Mouse (Mus musculus) midbrain, embryonic 14.5 days (tissue): Measurements from ENCODE around the gene Hnrnpa3. TPM values are rescaled to one million over a fixed set of nuclear protein-coding genes. Genes with fewer than 3 reads are reported as not detected.
"Not testable (repeated sequence)": the region's sequence is repeated elsewhere in the genome, so short reads cannot be mapped to it uniquely, and the experiment has no call there.

ENCODE experiments used
- ATAC-seq: fragments of 200-750 bp; cut with Nextera tagmentation; 2 replicates; pipeline ENCODE4 v1.8.0; 2017; ENCODE audit warnings: moderate number of reproducible peaks, moderate library complexity; ENCODE audit not compliant: low FRiP score, low TSS enrichment
- DNase-seq: peaks from one replicate; pipeline ENCODE4 v3.0.0-alpha.2; 2015
- H3K27ac ChIP-seq: fragments of 300-500 bp; sonication (generic); replicated peaks from 2 replicates; pipeline ENCODE4 v1.5.1; 2014; ENCODE audit warnings: mild to moderate bottlenecking, low read depth, low read length, moderate library complexity
- H3K27me3 ChIP-seq: fragments of 300-500 bp; sonication (generic); 2 replicates; pipeline ENCODE4 v1.6.1; 2014; ENCODE audit warnings: low read length, control low read depth, mixed read lengths; ENCODE audit not compliant: control insufficient read depth, insufficient read depth
- H3K36me3 ChIP-seq: fragments of 300-500 bp; sonication (generic); 2 replicates; pipeline ENCODE4 v1.6.1; 2014; ENCODE audit warnings: low read length, control low read depth; ENCODE audit not compliant: control insufficient read depth, insufficient read depth
- H3K4me1 ChIP-seq: fragments of 300-500 bp; sonication (generic); 2 replicates; pipeline ENCODE4 v1.6.1; 2014; ENCODE audit warnings: mild to moderate bottlenecking, antibody characterized with exemption, low read length, control low read depth; ENCODE audit not compliant: control insufficient read depth, insufficient read depth
- H3K4me2 ChIP-seq: fragments of 300-500 bp; sonication (generic); 2 replicates; pipeline ENCODE4 v1.6.1; 2014; ENCODE audit warnings: mild to moderate bottlenecking, low read length, moderate library complexity
- H3K4me3 ChIP-seq: fragments of 300-500 bp; sonication (generic); replicated peaks from 2 replicates; pipeline ENCODE4 v1.5.1; 2014; ENCODE audit warnings: low read depth, low read length
- H3K9ac ChIP-seq: fragments of 300-500 bp; sonication (generic); replicated peaks from 2 replicates; pipeline ENCODE4 v1.6.1; 2014; ENCODE audit warnings: mild to moderate bottlenecking, low read length, moderate library complexity
- H3K9me3 ChIP-seq: fragments of 300-500 bp; sonication (generic); 2 replicates; pipeline ENCODE4 v1.6.1; 2016; ENCODE audit warnings: low read length, control low read depth, mixed read lengths; ENCODE audit not compliant: control insufficient read depth
- whole genome bisulfite sequencing: fragments of 180-500 bp; shearing (Covaris S2); extraction: QIAGEN DNeasy Blood & Tissue Kit; methylation state at CpG from one replicate; pipeline ENCODE4 v1.1.7; 2014; 5-methylcytosine and 5-hydroxymethylcytosine counted together
- polyA plus RNA-seq: library from polyadenylated mRNA; unstranded; fragments of >200 nt; fragmentation: Nextera tagmentation; extraction: Ambion mirVana; gene quantifications from 2 replicates; pipeline ENCODE4 v1.2.1, GENCODE M21; 2014

Gene Hnrnpa3
- polyA plus RNA-seq, 1 experiment from 2014 or later: 176 TPM

- ATAC-seq (no peak), DNase-seq (no peak)
- no peaks in the 10 kb centered on the region for H3K36me3 ChIP-seq
- H3K4me2 ChIP-seq: no peak overlapping the region
- WGBS: 83% methylated on average over 6 of the region's 6 CpGs
- no peak overlapping the region for H3K9ac ChIP-seq
- H3K9me3 ChIP-seq: no peaks in the 10 kb centered on the region
- no peaks in the 10 kb centered on the region for H3K27me3 ChIP-seq
- H3K4me3 ChIP-seq: no peak overlapping the region
- H3K27ac ChIP-seq: no peak overlapping the region
- H3K4me1 ChIP-seq: no peaks in the 10 kb centered on the region
These were observed 25.7 kb upstream of the Hnrnpa3 start for GRCm38 (mm10) chr2:75633381-75633780.

GRCm38 (mm10) chr2:75633784-75634183 lies 25.3 kb upstream of the Hnrnpa3 start:
- Histone ChIP-seq H3K4me1 (no peaks in the 10 kb centered on the region), H3K9ac (no peak overlapping the region), H3K27me3 (no peaks in the 10 kb centered on the region), H3K4me2 (no peak overlapping the region), H3K36me3 (no peaks in the 10 kb centered on the region), H3K4me3 (no peak overlapping the region), H3K27ac (no peak overlapping the region), H3K9me3 (no peaks in the 10 kb centered on the region)
- no peak for ATAC-seq
- WGBS: 84% methylated on average over 5 of the region's 5 CpGs
- no peak for DNase-seq

DNA sequence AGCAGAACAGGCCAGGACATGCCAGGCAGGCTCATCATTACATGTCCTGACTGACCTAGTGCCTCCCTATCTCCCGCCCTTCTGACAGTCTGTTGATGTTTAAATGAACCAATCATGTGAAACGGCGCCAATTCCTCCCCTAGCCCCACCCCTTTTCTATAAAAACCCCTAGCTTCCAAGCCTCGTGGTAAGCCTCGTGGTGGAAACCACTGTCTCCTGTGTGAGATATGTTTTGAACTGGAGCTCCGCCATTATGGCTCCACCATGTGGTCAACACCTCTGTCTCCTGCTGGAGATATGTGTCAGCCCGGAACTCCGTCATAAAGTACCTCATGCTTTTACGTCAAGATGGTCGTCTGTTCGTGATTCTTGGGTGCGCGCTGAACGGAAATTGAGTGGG lies 24.6 kb upstream of the Hnrnpa3 start:
- DNase-seq, H3K4me1 ChIP-seq, ATAC-seq, H3K27ac ChIP-seq, H3K36me3 ChIP-seq, H3K4me2 ChIP-seq, H3K4me3 ChIP-seq, H3K9me3 ChIP-seq, H3K9ac ChIP-seq, H3K27me3 ChIP-seq: not testable (repeated sequence)
- 94% methylated on average over 14 of the region's 14 CpGs for WGBS

GRCm38 (mm10) chr2:75636261-75637054 lies 22.6 kb upstream of the Hnrnpa3 start:
- 76% methylated on average over 6 of the region's 6 CpGs for WGBS

GRCm38 (mm10) chr2:75637055-75637304 lies 22.1 kb upstream of the Hnrnpa3 start:
- H3K9me3 ChIP-seq, DNase-seq, H3K4me2 ChIP-seq, H3K9ac ChIP-seq, H3K4me3 ChIP-seq, H3K4me1 ChIP-seq, H3K36me3 ChIP-seq, H3K27me3 ChIP-seq, ATAC-seq, H3K27ac ChIP-seq: not testable (repeated sequence)
- 88% methylated on average over 2 of the region's 2 CpGs for WGBS

More at GRCm38 (mm10) chr2:75636261-75637054, 22.6 kb upstream of the Hnrnpa3 start:
- no peak for DNase-seq
- Histone ChIP-seq H3K4me3 (no peak overlapping the region), H3K9ac (no peak overlapping the region), H3K4me2 (no peak overlapping the region), H3K27me3 (no peaks in the 10 kb centered on the region), H3K36me3 (no peaks in the 10 kb centered on the region), H3K27ac (no peak overlapping the region), H3K9me3 (no peaks in the 10 kb centered on the region), H3K4me1 (no peaks in the 10 kb centered on the region)
- no peak for ATAC-seq

- Histone ChIP-seq H3K4me3 (no peak overlapping the region), H3K4me2 (no peak overlapping the region), H3K36me3 (no peaks in the 10 kb centered on the region), H3K9me3 (no peaks in the 10 kb centered on the region), H3K27ac (no peak overlapping the region), H3K9ac (no peak overlapping the region), H3K4me1 (no peaks in the 10 kb centered on the region), H3K27me3 (no peaks in the 10 kb centered on the region)
- no peak for DNase-seq
- ATAC-seq: no peak
These were observed 21.7 kb upstream of the Hnrnpa3 start for GRCm38 (mm10) chr2:75637361-75637760.

GRCm38 (mm10) chr2:75637822-75638221 lies 21.2 kb upstream of the Hnrnpa3 start:
- H3K27ac ChIP-seq, H3K4me2 ChIP-seq, H3K9ac ChIP-seq, H3K9me3 ChIP-seq, H3K27me3 ChIP-seq, H3K4me3 ChIP-seq, ATAC-seq, DNase-seq, H3K4me1 ChIP-seq, H3K36me3 ChIP-seq: not testable (repeated sequence)
- WGBS: 88% methylated on average over 6 of the region's 6 CpGs

DNA sequence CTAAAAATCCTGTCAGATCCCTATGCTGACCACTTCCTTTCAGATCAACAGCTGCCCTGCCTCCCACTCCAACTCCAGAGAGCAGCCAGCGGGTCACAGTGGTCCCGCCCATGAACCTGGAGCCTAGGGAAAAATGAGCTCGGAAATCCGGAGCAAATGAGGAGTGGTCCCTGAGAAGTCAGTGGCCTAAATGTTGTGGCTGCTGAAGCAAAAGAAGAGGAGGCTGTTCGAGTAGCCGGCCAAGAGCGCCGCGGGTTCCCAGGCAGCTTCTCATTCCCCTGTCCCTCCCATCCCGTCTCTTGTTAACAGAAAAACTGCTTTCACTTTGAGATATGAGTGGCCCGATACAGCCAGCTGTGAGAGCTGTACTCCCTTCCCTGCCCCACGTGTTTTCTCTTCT lies 19.5 kb upstream of the Hnrnpa3 start:
- WGBS: 65% methylated on average over 10 of the region's 12 CpGs

DNA sequence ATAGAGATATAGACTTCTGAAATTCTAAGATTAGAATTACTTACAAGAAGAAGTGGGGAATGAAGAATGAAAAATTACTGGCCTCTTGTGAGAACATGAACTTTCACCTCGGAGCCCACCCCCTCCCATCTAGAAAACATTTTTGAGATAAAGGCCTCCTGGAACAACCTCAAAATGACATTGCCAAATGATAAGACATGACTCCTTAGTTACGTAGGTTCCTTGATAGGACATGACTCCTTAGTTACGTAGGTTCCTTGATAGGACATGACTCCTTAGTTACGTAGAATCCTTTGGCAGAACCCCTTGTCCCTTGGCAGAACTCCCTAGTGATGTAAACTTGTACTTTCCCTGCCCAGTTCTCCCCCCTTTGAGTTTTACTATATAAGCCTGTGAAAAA lies 16.7 kb upstream of the Hnrnpa3 start:
- not testable (repeated sequence) for H3K27ac ChIP-seq, H3K4me2 ChIP-seq, H3K4me1 ChIP-seq, H3K36me3 ChIP-seq, H3K9ac ChIP-seq, DNase-seq, H3K9me3 ChIP-seq, H3K4me3 ChIP-seq, H3K27me3 ChIP-seq, ATAC-seq
- 96% methylated on average over 4 of the region's 4 CpGs for WGBS

More for the DNA sequence above, 19.5 kb upstream of the Hnrnpa3 start:
- H3K27ac ChIP-seq, DNase-seq, H3K4me2 ChIP-seq, H3K9ac ChIP-seq, H3K4me1 ChIP-seq, H3K9me3 ChIP-seq, ATAC-seq, H3K4me3 ChIP-seq, H3K36me3 ChIP-seq, H3K27me3 ChIP-seq: not testable (repeated sequence)
